Mouse (Mus musculus): Measurements from ENCODE around the gene Ugcg. TPM values are rescaled to one million over a fixed set of nuclear protein-coding genes. Genes with fewer than 3 reads are reported as not detected.

The Ugcg gene
- polyA plus RNA-seq, 1 experiment from 2014 or later: 11.2 TPM

DNA sequence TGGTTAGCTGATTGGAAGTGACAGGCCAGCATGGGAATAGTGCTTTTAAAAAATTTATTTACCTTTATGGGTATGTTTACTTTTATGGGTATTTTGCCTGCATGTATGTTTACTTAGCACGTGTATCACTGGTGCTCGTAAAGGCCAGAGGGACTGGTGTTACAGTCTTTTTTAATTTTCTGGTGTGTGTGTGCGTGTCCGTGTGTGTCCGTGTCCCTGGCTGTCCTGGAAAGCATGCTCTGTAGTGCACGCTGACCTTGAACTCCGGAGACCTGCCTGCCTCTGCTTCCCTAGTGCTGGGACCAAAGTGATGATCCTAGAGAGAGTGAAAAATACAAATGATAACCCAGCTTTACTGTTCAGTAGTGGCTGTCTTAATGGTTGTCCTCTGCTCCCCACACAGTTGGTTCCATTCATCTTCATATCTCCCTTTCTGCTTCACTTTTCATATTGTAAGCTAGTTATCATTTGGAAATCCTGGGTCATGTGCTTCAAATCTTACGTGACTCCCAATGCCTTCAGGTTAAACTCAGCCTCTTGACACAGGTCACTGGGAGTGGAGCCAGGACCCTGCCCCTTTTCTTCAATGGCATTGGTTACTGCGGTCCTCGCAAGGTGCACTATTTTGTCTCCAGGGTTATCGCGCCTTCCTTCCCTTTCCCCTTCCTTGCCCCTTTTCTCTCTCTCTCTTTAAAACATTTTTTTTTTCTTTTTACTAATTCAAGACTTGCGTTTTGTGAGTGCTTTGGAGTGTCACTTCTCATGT, 5.9 kb downstream of the Ugcg start:
- Histone ChIP-seq H3K4me3 (no peak overlapping the region), H3K4me1 (peaks cover 35% of the 10 kb centered on the region), H3K4me2 (no peak overlapping the region), H3K9ac (no peak overlapping the region), H3K9me3 (no peaks in the 10 kb centered on the region), H3K27me3 (no peaks in the 10 kb centered on the region), H3K36me3 (no peaks in the 10 kb centered on the region), H3K27ac (no peak overlapping the region)
- WGBS: 90% methylated on average over 13 of the region's 13 CpGs
- no peak for ATAC-seq (ENCODE audit: insufficient number of reproducible peaks, insufficient read depth, low FRiP score, low TSS enrichment, low read depth)

DNA sequence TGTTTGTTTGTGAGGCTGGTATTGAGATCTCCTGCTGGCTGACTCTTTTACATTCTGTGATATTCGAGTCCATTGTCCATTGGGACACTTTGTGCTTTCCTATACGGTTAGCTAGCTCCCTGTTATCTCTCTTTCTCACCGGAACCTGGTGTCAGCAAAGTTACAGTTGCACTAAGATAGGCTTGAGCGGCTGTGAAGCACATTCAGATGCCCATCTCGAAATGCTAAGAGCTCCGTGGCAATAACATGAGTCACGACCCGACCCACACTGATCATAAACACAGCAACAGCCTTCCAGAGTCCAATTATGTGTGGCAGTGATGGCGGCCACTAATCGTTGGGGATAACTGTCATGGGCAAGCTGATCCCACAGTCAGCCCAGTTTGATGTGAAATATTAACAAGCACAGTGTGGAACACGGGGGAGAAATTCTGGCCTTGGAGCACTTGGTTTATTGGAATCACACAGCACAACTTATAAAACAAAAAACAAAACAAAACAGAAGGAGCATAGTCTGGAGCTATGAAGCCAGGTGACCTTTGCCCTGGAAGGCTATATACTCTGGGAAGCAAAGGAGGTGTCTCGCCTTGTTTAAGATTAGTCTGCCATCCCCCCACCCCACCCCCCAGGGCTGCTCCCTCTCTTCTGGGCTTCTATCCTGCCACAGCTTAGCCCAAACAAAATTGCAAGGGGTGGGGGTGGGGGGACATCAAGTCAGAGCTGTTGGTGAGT, 7.5 kb downstream of the Ugcg start:
- ATAC-seq (ENCODE audit: insufficient number of reproducible peaks, insufficient read depth, low FRiP score, low TSS enrichment, low read depth): no peak
- H3K27ac ChIP-seq: peak overlapping the region; percentile 33; the same call in 1 of the 2 replicates
- no peak overlapping the region for H3K9ac ChIP-seq
- H3K27me3 ChIP-seq: no peaks in the 10 kb centered on the region
- peaks cover 47% of the 10 kb centered on the region for H3K4me1 ChIP-seq
- H3K36me3 ChIP-seq: no peaks in the 10 kb centered on the region
- H3K4me3 ChIP-seq: no peak overlapping the region
- H3K4me2 ChIP-seq: no peak overlapping the region
- H3K9me3 ChIP-seq: no peaks in the 10 kb centered on the region
- 45% methylated on average over 12 of the region's 12 CpGs for WGBS

GRCm38 (mm10) chr4:59197078-59197424, 8.0 kb downstream of the Ugcg start:
- Histone ChIP-seq H3K4me1 (peaks cover 48% of the 10 kb centered on the region), H3K4me3 (no peak overlapping the region), H3K36me3 (no peaks in the 10 kb centered on the region), H3K4me2 (no peak overlapping the region), H3K9me3 (no peaks in the 10 kb centered on the region), H3K9ac (no peak overlapping the region), H3K27ac (peak overlapping the region; percentile 33; the same call in 1 of the 2 replicates), H3K27me3 (no peaks in the 10 kb centered on the region)
- WGBS: 43% methylated on average over 6 of the region's 6 CpGs
- no peak for ATAC-seq (ENCODE audit: insufficient number of reproducible peaks, insufficient read depth, low FRiP score, low TSS enrichment, low read depth)

- peaks cover 52% of the 10 kb centered on the region for H3K4me1 ChIP-seq
- H3K27me3 ChIP-seq: no peaks in the 10 kb centered on the region
- H3K9me3 ChIP-seq: no peaks in the 10 kb centered on the region
- H3K4me3 ChIP-seq: no peak overlapping the region
- no peaks in the 10 kb centered on the region for H3K36me3 ChIP-seq
- no peak overlapping the region for H3K4me2 ChIP-seq
- no peak overlapping the region for H3K9ac ChIP-seq
- 59% methylated on average over 3 of the region's 3 CpGs for WGBS
- 0 out of 2 replicates have a peak overlapping the region, but pooled peaks have one; percentile 33 for H3K27ac ChIP-seq
- no peak for ATAC-seq (ENCODE audit: insufficient number of reproducible peaks, insufficient read depth, low FRiP score, low TSS enrichment, low read depth)
Observed at GRCm38 (mm10) chr4:59197462-59197861, 8.4 kb downstream of the Ugcg start.

DNA sequence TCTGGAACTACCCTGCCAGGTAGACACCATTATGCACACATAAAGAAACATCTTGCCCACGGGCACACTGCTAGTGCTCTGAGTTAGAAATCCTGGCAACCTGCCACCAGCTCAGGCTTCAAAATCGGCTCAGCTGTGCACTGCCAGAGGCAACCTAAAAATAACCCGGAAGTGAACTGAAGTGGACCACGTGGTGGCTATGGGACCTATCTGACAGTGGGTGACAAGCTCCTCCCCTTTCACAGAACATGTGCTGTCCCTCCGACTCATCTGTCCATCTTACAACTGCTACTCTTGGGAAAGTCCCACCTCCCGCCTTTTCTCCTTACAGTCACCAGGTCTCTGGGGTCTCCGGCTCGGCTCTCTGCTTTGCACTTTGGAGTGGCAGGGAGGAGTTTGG, 10.3 kb downstream of the Ugcg start:
- ATAC-seq (ENCODE audit: insufficient number of reproducible peaks, insufficient read depth, low FRiP score, low TSS enrichment, low read depth): peak; percentile 71; the same call in 1 of the 2 replicates
- no peaks in the 10 kb centered on the region for H3K9me3 ChIP-seq
- H3K4me3 ChIP-seq: no peak overlapping the region
- no peak overlapping the region for H3K9ac ChIP-seq
- H3K27me3 ChIP-seq: no peaks in the 10 kb centered on the region
- peaks cover 57% of the 10 kb centered on the region for H3K4me1 ChIP-seq
- H3K4me2 ChIP-seq: no peak overlapping the region
- 30% methylated on average over 8 of the region's 8 CpGs for WGBS
- H3K27ac ChIP-seq: no peak overlapping the region
- H3K36me3 ChIP-seq: no peaks in the 10 kb centered on the region

GRCm38 (mm10) chr4:59199805-59200204, 10.7 kb downstream of the Ugcg start:
- H3K27me3 ChIP-seq: no peaks in the 10 kb centered on the region
- 37% methylated on average over 8 of the region's 8 CpGs for WGBS
- H3K4me2 ChIP-seq: no peak overlapping the region
- H3K4me1 ChIP-seq: peaks cover 58% of the 10 kb centered on the region
- H3K9me3 ChIP-seq: no peaks in the 10 kb centered on the region
- no peak overlapping the region for H3K27ac ChIP-seq
- H3K9ac ChIP-seq: no peak overlapping the region
- no peak overlapping the region for H3K4me3 ChIP-seq
- no peaks in the 10 kb centered on the region for H3K36me3 ChIP-seq
- no peak for ATAC-seq (ENCODE audit: insufficient number of reproducible peaks, insufficient read depth, low FRiP score, low TSS enrichment, low read depth)

DNA sequence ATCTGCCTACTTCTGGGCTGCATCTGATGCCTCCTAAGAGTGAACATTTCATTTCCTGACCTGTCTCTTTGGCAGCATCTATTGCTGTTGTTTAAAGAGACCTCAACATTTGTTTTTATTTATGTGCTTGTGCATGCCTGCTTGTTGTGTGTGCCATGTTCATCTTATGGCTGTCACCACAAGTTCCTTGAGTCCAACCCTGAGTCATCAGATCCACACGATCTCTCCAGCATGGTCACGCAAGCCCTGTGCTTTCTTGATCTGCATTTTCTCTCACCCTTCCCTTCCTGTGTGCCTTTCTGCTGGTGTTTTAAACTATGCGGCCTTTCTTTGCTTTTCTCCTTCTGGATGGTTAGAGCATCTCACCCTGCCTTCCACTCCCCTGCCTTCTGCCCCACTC, 11.6 kb downstream of the Ugcg start:
- H3K4me2 ChIP-seq: no peak overlapping the region
- no peaks in the 10 kb centered on the region for H3K9me3 ChIP-seq
- no peak overlapping the region for H3K4me3 ChIP-seq
- no peak for ATAC-seq (ENCODE audit: insufficient number of reproducible peaks, insufficient read depth, low FRiP score, low TSS enrichment, low read depth)
- 63% methylated on average over 3 of the region's 3 CpGs for WGBS
- no peaks in the 10 kb centered on the region for H3K27me3 ChIP-seq
- 0 out of 2 replicates have a peak overlapping the region, but pooled peaks have one; percentile 16 for H3K9ac ChIP-seq
- H3K36me3 ChIP-seq: no peaks in the 10 kb centered on the region
- H3K4me1 ChIP-seq: peaks cover 62% of the 10 kb centered on the region
- H3K27ac ChIP-seq: no peak overlapping the region

- 76% methylated on average over 4 of the region's 4 CpGs for WGBS
- Histone ChIP-seq H3K27ac (no peak overlapping the region), H3K9ac (no peak overlapping the region), H3K9me3 (no peaks in the 10 kb centered on the region), H3K36me3 (0 out of 2 replicates have a peak, but pooled peaks cover 8% of the 10 kb centered on the region), H3K4me3 (no peak overlapping the region), H3K4me2 (no peak overlapping the region), H3K27me3 (no peaks in the 10 kb centered on the region), H3K4me1 (peaks cover 44% of the 10 kb centered on the region)
- no peak for ATAC-seq (ENCODE audit: insufficient number of reproducible peaks, insufficient read depth, low FRiP score, low TSS enrichment, low read depth)
Observed at GRCm38 (mm10) chr4:59204616-59205015, 15.6 kb downstream of the Ugcg start.

DNA sequence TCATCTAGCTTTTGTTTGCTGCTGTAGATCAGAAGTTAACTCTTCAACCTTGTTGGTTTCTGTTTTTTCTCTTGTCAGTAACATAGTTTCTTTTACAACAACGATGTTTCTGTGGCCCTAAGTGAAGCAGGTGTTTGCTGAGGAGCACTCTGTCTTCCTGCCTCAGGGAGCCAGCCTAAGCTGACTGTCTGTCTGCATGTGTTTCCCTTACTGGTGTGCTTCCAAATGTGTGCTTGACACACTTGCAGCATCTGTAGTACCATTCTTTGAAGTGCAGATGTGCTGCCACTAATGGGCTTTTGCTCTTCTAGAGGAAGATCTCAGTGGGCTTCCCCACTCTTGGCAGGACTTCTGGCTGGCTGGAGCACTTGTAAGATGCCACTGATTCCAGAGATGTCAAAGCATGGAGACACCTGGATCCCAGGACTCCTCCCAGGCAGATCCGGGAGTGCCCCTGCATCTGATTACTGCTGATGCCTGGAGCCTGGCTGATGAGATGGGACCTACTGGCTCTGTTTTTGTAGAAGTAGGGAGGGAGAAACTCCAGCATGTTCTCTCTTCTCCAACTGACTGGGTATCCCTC, 16.8 kb downstream of the Ugcg start:
- 47% methylated on average over 2 of the region's 2 CpGs for WGBS
- no peak for ATAC-seq (ENCODE audit: insufficient number of reproducible peaks, insufficient read depth, low FRiP score, low TSS enrichment, low read depth)
- H3K27me3 ChIP-seq: no peaks in the 10 kb centered on the region

DNA sequence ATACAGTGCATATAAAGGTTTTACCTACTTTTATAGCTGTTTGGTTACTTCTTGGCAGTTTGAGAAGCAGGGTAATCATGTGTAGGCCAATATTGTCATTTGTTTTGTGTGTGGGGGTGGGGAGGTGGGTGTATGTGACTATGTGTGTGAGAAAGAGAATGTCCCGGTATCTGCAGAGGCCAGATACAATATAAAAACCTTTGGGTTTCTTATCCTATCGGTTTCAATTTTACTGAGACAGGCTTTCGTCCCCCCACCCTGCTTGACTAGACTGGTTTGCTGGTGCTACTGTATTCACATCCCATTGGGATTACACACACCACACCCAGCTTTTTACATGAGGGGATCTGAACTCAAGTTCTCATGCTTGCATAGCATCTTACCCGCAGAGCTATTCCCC, 17.5 kb downstream of the Ugcg start:
- H3K4me1 ChIP-seq: peaks cover 25% of the 10 kb centered on the region
- no peak overlapping the region for H3K27ac ChIP-seq
- H3K4me3 ChIP-seq: no peak overlapping the region
- peaks cover 17% of the 10 kb centered on the region; the same call in 1 of the 2 replicates for H3K36me3 ChIP-seq
- no peak overlapping the region for H3K9ac ChIP-seq
- no peak overlapping the region for H3K4me2 ChIP-seq
- H3K9me3 ChIP-seq: no peaks in the 10 kb centered on the region
- ATAC-seq (ENCODE audit: insufficient number of reproducible peaks, insufficient read depth, low FRiP score, low TSS enrichment, low read depth): no peak
- 76% methylated on average over 4 of the region's 4 CpGs for WGBS
- no peaks in the 10 kb centered on the region for H3K27me3 ChIP-seq

More for the DNA sequence above, 16.8 kb downstream of the Ugcg start:
- H3K4me1 ChIP-seq: peaks cover 32% of the 10 kb centered on the region
- no peak overlapping the region for H3K27ac ChIP-seq
- no peak overlapping the region for H3K4me2 ChIP-seq
- H3K36me3 ChIP-seq: 0 out of 2 replicates have a peak, but pooled peaks cover 14% of the 10 kb centered on the region
- no peaks in the 10 kb centered on the region for H3K9me3 ChIP-seq
- no peak overlapping the region for H3K9ac ChIP-seq
- no peak overlapping the region for H3K4me3 ChIP-seq

DNA sequence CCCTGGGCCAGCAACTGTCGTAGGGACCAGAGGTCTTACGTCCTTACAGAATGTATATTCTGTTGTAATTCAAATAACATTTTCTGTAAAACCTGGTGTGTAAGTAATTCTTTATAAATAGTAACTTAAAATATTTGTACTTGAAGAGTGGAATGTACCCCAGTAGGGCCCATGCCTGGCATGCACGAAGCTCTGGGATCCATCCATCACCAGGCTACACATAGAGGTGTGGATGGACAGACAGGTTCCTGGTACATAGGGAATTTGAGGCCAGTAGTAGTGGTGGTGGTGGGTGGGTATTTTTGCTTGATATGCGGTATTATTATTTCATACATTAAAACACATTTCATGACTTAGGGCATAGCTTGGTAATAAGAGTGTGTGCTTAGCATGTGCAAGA, 19.6 kb downstream of the Ugcg start:
- Histone ChIP-seq H3K9me3 (no peaks in the 10 kb centered on the region), H3K36me3 (peaks cover 26% of the 10 kb centered on the region; the same call in 1 of the 2 replicates), H3K27me3 (no peaks in the 10 kb centered on the region), H3K4me1 (peaks cover 20% of the 10 kb centered on the region), H3K9ac (no peak overlapping the region), H3K4me3 (no peak overlapping the region), H3K4me2 (no peak overlapping the region), H3K27ac (no peak overlapping the region)
- 92% methylated on average over 4 of the region's 4 CpGs for whole genome bisulfite sequencing
- no peak for ATAC-seq (ENCODE audit: insufficient number of reproducible peaks, insufficient read depth, low FRiP score, low TSS enrichment, low read depth)

All from embryonic facial prominence, embryonic 13.5 days (tissue).